Mouse (Mus musculus): ENCODE results near the gene Grin2d. TPM values are rescaled to one million over a fixed set of nuclear protein-coding genes. Genes with fewer than 3 reads are reported as not detected.
A peak's percentile ranks its signal among the peaks of the same experiment; 100 is the strongest.

Grin2d gene
- polyA plus RNA-seq, 1 experiment, result 0.43 TPM

GRCm38 (mm10) chr7:45892651-45893050 lies 14.5 kb upstream of the Grin2d start:
- Histone ChIP-seq H3K4me1 (ENCODE audit: control insufficient read depth, insufficient read depth, low read length) (no peaks in the 10 kb centered on the region), H3K4me3 (ENCODE audit: low read depth, low read length) (no peak overlapping the region), H3K36me3 (ENCODE audit: control insufficient read depth, insufficient read depth, low read length, poor library complexity, severe bottlenecking) (no peaks in the 10 kb centered on the region), H3K9me3 (replicated peaks; ENCODE audit: control insufficient read depth, insufficient read depth, low read length, poor library complexity, severe bottlenecking) (no peaks in the 10 kb centered on the region), H3K9ac (ENCODE audit: low read depth, poor library complexity, severe bottlenecking) (no peak overlapping the region), H3K27ac (ENCODE audit: insufficient read depth, low read length) (no peak overlapping the region), H3K27me3 (ENCODE audit: control insufficient read depth, insufficient read depth, low read length, poor library complexity, severe bottlenecking) (no peaks in the 10 kb centered on the region)
- no peak for TF ChIP-seq EP300 (IDR thresholded peaks at IDR 0.05; ENCODE audit: insufficient read depth, low read depth, low read length)
- no peak for TF ChIP-seq CTCF (IDR thresholded peaks at IDR 0.05; ENCODE audit: low read depth, low read length)
- no peak for TF ChIP-seq POLR2A (IDR thresholded peaks at IDR 0.05; ENCODE audit: insufficient read depth, low read length)

- Histone ChIP-seq H3K27me3 (ENCODE audit: control insufficient read depth, insufficient read depth, low read length, poor library complexity, severe bottlenecking) (no peaks in the 10 kb centered on the region), H3K9ac (ENCODE audit: low read depth, poor library complexity, severe bottlenecking) (no peak overlapping the region), H3K4me3 (ENCODE audit: low read depth, low read length) (no peak overlapping the region), H3K36me3 (ENCODE audit: control insufficient read depth, insufficient read depth, low read length, poor library complexity, severe bottlenecking) (peaks cover 20% of the 10 kb centered on the region), H3K4me1 (ENCODE audit: control insufficient read depth, insufficient read depth, low read length) (no peaks in the 10 kb centered on the region), H3K27ac (ENCODE audit: insufficient read depth, low read length) (no peak overlapping the region), H3K9me3 (replicated peaks; ENCODE audit: control insufficient read depth, insufficient read depth, low read length, poor library complexity, severe bottlenecking) (no peaks in the 10 kb centered on the region)
- no peak for TF ChIP-seq EP300 (IDR thresholded peaks at IDR 0.05; ENCODE audit: insufficient read depth, low read depth, low read length)
- TF ChIP-seq POLR2A (IDR thresholded peaks at IDR 0.05; ENCODE audit: insufficient read depth, low read length), result no peak
- TF ChIP-seq CTCF (IDR thresholded peaks at IDR 0.05; ENCODE audit: low read depth, low read length), result no peak
These were observed 9.1 kb upstream of the Grin2d start for GRCm38 (mm10) chr7:45887246-45887645.

- Histone ChIP-seq H3K4me3 (ENCODE audit: low read depth, low read length) (no peak overlapping the region), H3K27ac (ENCODE audit: insufficient read depth, low read length) (no peak overlapping the region), H3K9me3 (replicated peaks; ENCODE audit: control insufficient read depth, insufficient read depth, low read length, poor library complexity, severe bottlenecking) (no peaks in the 10 kb centered on the region), H3K36me3 (ENCODE audit: control insufficient read depth, insufficient read depth, low read length, poor library complexity, severe bottlenecking) (peaks cover 34% of the 10 kb centered on the region), H3K9ac (ENCODE audit: low read depth, poor library complexity, severe bottlenecking) (no peak overlapping the region), H3K4me1 (ENCODE audit: control insufficient read depth, insufficient read depth, low read length) (no peaks in the 10 kb centered on the region), H3K27me3 (ENCODE audit: control insufficient read depth, insufficient read depth, low read length, poor library complexity, severe bottlenecking) (no peaks in the 10 kb centered on the region)
- no peak for TF ChIP-seq EP300 (IDR thresholded peaks at IDR 0.05; ENCODE audit: insufficient read depth, low read depth, low read length)
These were observed 2.8 kb upstream of the Grin2d start for GRCm38 (mm10) chr7:45881011-45881410.

GRCm38 (mm10) chr7:45880531-45880930 lies 2.4 kb upstream of the Grin2d start:
- Histone ChIP-seq H3K27me3 (ENCODE audit: control insufficient read depth, insufficient read depth, low read length, poor library complexity, severe bottlenecking) (no peaks in the 10 kb centered on the region), H3K4me3 (ENCODE audit: low read depth, low read length) (no peak overlapping the region), H3K27ac (ENCODE audit: insufficient read depth, low read length) (no peak overlapping the region), H3K9me3 (replicated peaks; ENCODE audit: control insufficient read depth, insufficient read depth, low read length, poor library complexity, severe bottlenecking) (no peaks in the 10 kb centered on the region), H3K36me3 (ENCODE audit: control insufficient read depth, insufficient read depth, low read length, poor library complexity, severe bottlenecking) (peaks cover 38% of the 10 kb centered on the region), H3K9ac (ENCODE audit: low read depth, poor library complexity, severe bottlenecking) (no peak overlapping the region), H3K4me1 (ENCODE audit: control insufficient read depth, insufficient read depth, low read length) (no peaks in the 10 kb centered on the region)
- TF ChIP-seq POLR2A (IDR thresholded peaks at IDR 0.05; ENCODE audit: insufficient read depth, low read length) (no peak), EP300 (IDR thresholded peaks at IDR 0.05; ENCODE audit: insufficient read depth, low read depth, low read length) (no peak), CTCF (IDR thresholded peaks at IDR 0.05; ENCODE audit: low read depth, low read length) (no peak)

- no peaks in the 10 kb centered on the region for H3K9me3 ChIP-seq (replicated peaks; ENCODE audit: control insufficient read depth, insufficient read depth, low read length, poor library complexity, severe bottlenecking)
- no peak for TF ChIP-seq CTCF (IDR thresholded peaks at IDR 0.05; ENCODE audit: low read depth, low read length)
- no peak for TF ChIP-seq POLR2A (IDR thresholded peaks at IDR 0.05; ENCODE audit: insufficient read depth, low read length)
- no peak for TF ChIP-seq EP300 (IDR thresholded peaks at IDR 0.05; ENCODE audit: insufficient read depth, low read depth, low read length)
- H3K27ac ChIP-seq (ENCODE audit: insufficient read depth, low read length), result no peak overlapping the region
- no peak overlapping the region for H3K4me3 ChIP-seq (ENCODE audit: low read depth, low read length)
- H3K27me3 ChIP-seq (ENCODE audit: control insufficient read depth, insufficient read depth, low read length, poor library complexity, severe bottlenecking), result no peaks in the 10 kb centered on the region
- peaks cover 16% of the 10 kb centered on the region for H3K36me3 ChIP-seq (ENCODE audit: control insufficient read depth, insufficient read depth, low read length, poor library complexity, severe bottlenecking)
- no peaks in the 10 kb centered on the region for H3K4me1 ChIP-seq (ENCODE audit: control insufficient read depth, insufficient read depth, low read length)
- no peak overlapping the region for H3K9ac ChIP-seq (ENCODE audit: low read depth, poor library complexity, severe bottlenecking)
These were observed 1.3 kb downstream of the Grin2d start for GRCm38 (mm10) chr7:45876895-45877294.

GRCm38 (mm10) chr7:45873061-45873947 lies 4.9 kb downstream of the Grin2d start:
- TF ChIP-seq EP300 (IDR thresholded peaks at IDR 0.05; ENCODE audit: insufficient read depth, low read depth, low read length) (no peak), CTCF (IDR thresholded peaks at IDR 0.05; ENCODE audit: low read depth, low read length) (no peak), POLR2A (IDR thresholded peaks at IDR 0.05; ENCODE audit: insufficient read depth, low read length) (no peak)
- no peaks in the 10 kb centered on the region for H3K9me3 ChIP-seq (replicated peaks; ENCODE audit: control insufficient read depth, insufficient read depth, low read length, poor library complexity, severe bottlenecking)
- no peaks in the 10 kb centered on the region for H3K4me1 ChIP-seq (ENCODE audit: control insufficient read depth, insufficient read depth, low read length)
- peak overlapping the region; percentile 94 for H3K9ac ChIP-seq (ENCODE audit: low read depth, poor library complexity, severe bottlenecking)
- peak overlapping the region; percentile 94 for H3K4me3 ChIP-seq (ENCODE audit: low read depth, low read length)
- H3K27ac ChIP-seq (ENCODE audit: insufficient read depth, low read length), result 0 out of 2 replicates have a peak overlapping the region, but pooled peaks have one; percentile 34
- no peaks in the 10 kb centered on the region for H3K27me3 ChIP-seq (ENCODE audit: control insufficient read depth, insufficient read depth, low read length, poor library complexity, severe bottlenecking)
- peaks cover 14% of the 10 kb centered on the region for H3K36me3 ChIP-seq (ENCODE audit: control insufficient read depth, insufficient read depth, low read length, poor library complexity, severe bottlenecking)
